Mouse (Mus musculus): Measurements from ENCODE around the gene Mapk8ip2. TPM values are rescaled to one million over a fixed set of nuclear protein-coding genes. Genes with fewer than 3 reads are reported as not detected.

Gene Mapk8ip2
- not detected in 2 replicates for total RNA-seq (2023)

DNA sequence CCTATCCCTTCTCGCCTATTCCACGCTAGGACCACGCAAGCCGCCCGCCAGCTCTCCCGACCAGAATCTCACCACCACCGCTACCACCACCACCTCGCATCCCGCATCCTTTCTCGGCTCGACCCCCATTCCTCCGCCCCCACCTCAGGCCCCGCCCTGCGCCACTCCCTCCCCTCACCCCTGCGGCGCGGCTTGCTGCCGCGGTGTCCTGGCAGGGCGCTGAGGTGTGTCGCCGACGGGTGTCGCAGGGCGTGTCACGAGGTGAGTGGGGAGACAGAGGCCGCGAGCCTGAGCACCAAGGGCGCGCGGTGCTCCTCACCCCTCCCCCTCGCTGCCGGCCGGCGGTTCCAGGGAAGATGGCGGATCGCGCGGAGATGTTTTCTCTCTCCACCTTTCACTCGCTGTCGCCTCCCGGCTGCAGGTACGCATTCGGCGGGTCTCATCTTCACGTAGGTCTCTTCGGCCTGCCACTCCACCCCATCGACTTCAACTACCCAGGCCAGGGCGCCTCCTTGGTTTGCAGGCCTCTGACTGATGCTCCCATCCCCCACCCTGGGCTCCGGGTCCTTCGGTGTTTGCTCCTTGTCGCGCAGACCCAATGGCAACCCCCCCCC is at the start of gene Mapk8ip2:
Mapk8ip2 (plus strand) TSS at position 49 of the 614 bp plus-strand sequence.

DNA sequence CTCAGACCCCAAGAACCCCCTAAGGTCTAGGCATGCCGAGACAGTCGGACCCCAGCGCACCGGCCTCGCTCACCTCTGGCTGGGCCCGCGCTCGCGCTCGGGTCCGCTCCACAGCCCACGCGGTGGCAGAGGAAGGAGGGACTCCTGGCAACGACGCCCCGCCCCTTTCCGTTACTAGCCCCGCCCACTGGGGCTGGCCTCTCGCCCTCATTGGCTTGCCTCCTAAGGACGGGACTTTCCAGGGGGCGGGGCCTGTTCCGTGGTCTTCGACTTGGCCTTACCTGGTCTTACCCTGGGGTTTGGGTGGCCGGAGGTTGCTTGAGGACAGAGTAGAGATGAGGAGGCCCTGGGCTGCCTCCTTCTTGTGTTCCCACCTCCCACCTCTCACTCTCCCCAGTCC is 43.6 kb upstream of the Mapk8ip2 start, which contains the start of gene Syce3:
Syce3 (minus strand) TSS at position 386 of the 400 bp plus-strand sequence.

DNA sequence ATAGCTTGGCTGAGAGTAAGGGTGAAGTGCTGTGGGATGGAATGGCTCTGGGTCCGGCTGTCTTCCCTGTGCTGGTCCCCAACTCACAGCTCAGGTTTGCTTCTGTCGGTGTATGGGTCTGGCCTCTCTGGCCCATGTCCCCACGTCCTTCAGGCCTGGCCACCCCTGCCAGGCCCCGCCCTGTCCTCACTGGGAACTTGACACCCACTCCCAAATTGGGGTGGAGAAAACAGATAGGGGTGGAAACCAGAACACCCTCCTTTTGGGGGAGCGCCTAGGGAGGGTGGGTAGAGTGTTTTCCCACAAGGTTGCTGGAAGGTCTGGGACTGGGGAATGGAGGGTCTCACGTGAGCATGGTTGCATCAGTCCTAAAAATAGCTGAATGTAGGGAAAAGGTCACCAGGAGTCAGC is 28.0 kb upstream of the Mapk8ip2 start, which contains the start of gene Cpt1b:
Cpt1b (minus strand) TSS at position 153 of the 411 bp plus-strand sequence.

DNA sequence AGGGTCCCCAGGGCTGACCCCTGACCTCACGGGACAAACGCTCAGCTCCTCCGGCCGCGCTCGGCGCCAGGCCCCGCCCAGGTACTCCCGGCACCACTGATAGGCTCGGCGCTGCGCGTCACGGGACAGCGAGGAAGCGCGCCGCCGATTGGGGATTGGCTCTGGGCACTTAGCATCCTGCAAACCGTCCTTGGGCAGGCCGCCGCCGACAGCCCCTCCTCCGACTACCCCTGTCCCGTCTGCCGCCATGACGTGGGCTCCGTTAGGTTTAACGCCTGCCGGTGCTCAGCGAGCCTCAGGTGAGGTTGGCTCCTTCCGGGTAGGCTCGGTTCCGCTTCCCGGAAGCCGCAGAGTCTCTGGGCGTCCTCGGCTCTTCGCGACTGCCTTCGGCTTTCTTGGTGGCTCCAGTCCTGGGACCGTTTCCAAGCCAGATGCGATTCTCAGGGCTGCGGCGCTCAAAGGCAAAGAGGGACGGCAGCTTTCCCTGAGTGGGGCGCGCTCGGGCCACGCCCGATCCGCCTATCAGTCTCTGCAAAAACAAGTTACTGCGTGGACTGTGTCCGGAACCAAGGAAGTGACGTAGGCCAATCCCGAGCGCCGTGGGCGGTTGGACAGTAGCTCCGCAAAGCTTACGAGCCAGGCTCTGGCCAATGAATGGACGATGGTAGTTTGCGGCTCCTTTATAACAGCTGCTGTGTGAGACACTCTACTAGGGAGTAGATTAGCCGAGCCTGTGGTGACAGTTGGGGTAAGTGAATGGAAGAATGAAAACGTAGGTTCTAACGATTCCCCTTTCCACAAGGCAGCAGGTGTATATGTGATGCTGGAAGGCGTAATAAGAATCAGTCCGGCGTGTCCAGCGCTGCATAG is 24.1 kb upstream of the Mapk8ip2 start, which contains the start of the genes C730034F03Rik, Gm44502 and Chkb:
C730034F03Rik (plus strand) TSS at position 238 of the 870 bp plus-strand sequence.
Gm44502 (minus strand) TSS at position 345 of the 870 bp plus-strand sequence.
Chkb (minus strand) TSS at position 557 of the 870 bp plus-strand sequence.

DNA sequence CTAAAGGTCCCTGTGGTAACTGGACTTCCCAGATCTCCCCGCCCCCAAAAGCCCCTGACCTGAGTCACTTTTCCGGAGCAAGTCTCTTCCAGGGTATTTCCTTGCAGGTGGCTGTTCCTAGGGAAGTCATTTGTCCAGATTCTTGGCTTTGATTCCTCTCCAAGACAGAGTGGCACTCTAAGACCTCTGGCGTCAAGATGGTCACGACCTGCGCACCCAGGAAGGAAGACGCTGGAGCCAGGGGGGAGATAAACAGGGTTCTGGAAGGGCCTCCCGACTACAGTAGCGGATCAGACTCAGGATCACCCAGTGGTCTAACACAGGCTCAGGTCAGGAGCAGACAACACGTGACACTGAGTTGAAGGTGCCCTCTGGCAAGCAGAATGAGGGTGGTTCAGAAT is 23.4 kb downstream of the Mapk8ip2 start, which contains the start of gene Arsa:
Arsa (minus strand) TSS at position 335 of the 401 bp plus-strand sequence.

DNA sequence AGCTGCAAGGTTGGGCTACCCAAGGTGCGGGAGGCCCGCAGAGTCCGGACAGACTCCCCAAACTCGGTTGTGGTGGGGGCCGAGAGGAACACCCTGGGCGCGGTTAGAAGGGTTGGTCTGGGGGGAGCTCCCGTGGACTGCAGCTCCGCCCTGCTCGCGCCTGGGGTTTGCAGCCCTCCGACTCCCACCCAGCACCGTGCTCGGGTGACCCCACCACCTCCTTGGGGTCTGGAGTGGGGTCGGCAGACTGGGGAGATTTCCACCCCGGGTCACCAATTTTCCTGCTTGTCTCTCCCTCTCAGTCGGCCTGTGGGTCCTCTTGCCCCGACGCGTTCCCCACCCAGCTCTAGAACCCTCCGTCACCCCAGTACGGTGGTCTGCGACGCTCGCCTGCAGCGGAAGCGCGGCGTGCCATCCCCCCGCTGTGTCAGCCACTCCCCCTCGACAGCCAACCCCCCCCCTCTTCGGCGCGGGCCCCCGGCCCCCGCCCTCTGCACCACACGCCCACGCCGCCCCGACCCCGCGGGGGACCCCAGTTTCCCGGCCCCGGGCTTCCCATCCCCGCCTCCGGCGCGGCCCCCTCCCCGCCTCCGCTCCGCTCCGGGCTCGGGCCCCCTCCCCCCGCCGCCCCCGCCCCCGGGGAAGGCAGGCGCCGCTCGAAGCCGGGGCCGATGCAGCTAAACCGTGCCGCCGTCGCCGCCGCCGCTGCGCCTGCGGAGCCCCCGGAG is 45.4 kb downstream of the Mapk8ip2 start, which contains the start of gene Shank3:
Shank3 (plus strand) TSS at position 663 of the 728 bp plus-strand sequence.

Other genes with a start within 250 kb of the Mapk8ip2 start
- 23.7 and 23.8 TPM in 2 replicates for gene Ppp6r2, start 242.4 kb upstream of the Mapk8ip2 start, total RNA-seq (2023)
- 106 and 168 TPM in 2 replicates for gene Sbf1, start 138.6 kb upstream of the Mapk8ip2 start, total RNA-seq (2023)
- gene Adm2, start 131.2 kb upstream of the Mapk8ip2 start, total RNA-seq (2023), result not detected in 2 replicates
- not detected in 2 replicates for gene Miox, start 119.5 kb upstream of the Mapk8ip2 start, total RNA-seq (2023)
- 25.7 and 31.6 TPM in 2 replicates for gene Lmf2, start 98.3 kb upstream of the Mapk8ip2 start, total RNA-seq (2023)
- gene Ncaph2, start 98.2 kb upstream of the Mapk8ip2 start, total RNA-seq (2023), result 72.6 and 116 TPM in 2 replicates
- 5.7 TPM in 2 replicates for gene Sco2, start 80.1 kb upstream of the Mapk8ip2 start, total RNA-seq (2023)
- 0.25 TPM in 1 of 2 replicates, not detected in the other for gene Tymp, start 76.9 kb upstream of the Mapk8ip2 start, total RNA-seq (2023)
- gene Odf3b, start 74.6 kb upstream of the Mapk8ip2 start, total RNA-seq (2023), result not detected in 2 replicates
- not detected in 2 replicates for gene Klhdc7b, start 69.0 kb upstream of the Mapk8ip2 start, total RNA-seq (2023)
- not detected in 2 replicates for gene Syce3, start 43.4 kb upstream of the Mapk8ip2 start, total RNA-seq (2023)
- gene Cpt1b, start 28.1 kb upstream of the Mapk8ip2 start, total RNA-seq (2023), result 2.4 and 4.4 TPM in 2 replicates
- gene C730034F03Rik, start 24.3 kb upstream of the Mapk8ip2 start, total RNA-seq (2023), result 3.8 and 5.0 TPM in 2 replicates
- gene Gm44502, start 24.2 kb upstream of the Mapk8ip2 start, total RNA-seq (2023), result 0.51 and 1.1 TPM in 2 replicates
- gene Chkb, start 24.0 kb upstream of the Mapk8ip2 start, total RNA-seq (2023), result 154 and 204 TPM in 2 replicates
- gene Arsa, start 23.5 kb downstream of the Mapk8ip2 start, total RNA-seq (2023), result 10.9 and 11.9 TPM in 2 replicates
- gene Shank3, start 45.7 kb downstream of the Mapk8ip2 start, total RNA-seq (2023), result 0.23 and 0.69 TPM in 2 replicates
- not detected in 2 replicates for gene Acr, start 114.4 kb downstream of the Mapk8ip2 start, total RNA-seq (2023)
- 1.2 and 1.3 TPM in 2 replicates for gene Rabl2, start 138.0 kb downstream of the Mapk8ip2 start, total RNA-seq (2023)

All from neutrophil, adult 65 days (primary cell).